Mouse (Mus musculus) erythroblast, embryonic 14.5 days (primary cell): ENCODE data around the gene G430095P16Rik.

Source experiments
- GATA1 ChIP-seq: IDR thresholded peaks from 2 replicates; pipeline ENCODE4 v1.6.1; 2012; ENCODE audit warnings: low read length, inconsistent platforms, mixed read lengths
- TAL1 ChIP-seq: IDR thresholded peaks from 3 replicates; pipeline ENCODE4 v1.6.1; 2012; ENCODE audit warnings: low read length, inconsistent platforms, mixed read lengths

- no peak for TF ChIP-seq GATA1
- TF ChIP-seq TAL1: no peak
Observed at GRCm38 (mm10) chr8:84715893-84716468, 6.8 kb upstream of the G430095P16Rik start.
